Mouse (Mus musculus) myocyte (in vitro differentiated cells): ENCODE results near the gene Pcdh9.

Source experiments
- E2F4 ChIP-seq: IDR thresholded peaks from one replicate; pipeline ENCODE4 v1.6.1; 2011; ENCODE audit warnings: mild to moderate bottlenecking, control low read depth, moderate library complexity; ENCODE audit not compliant: insufficient read depth
- MAX ChIP-seq: IDR thresholded peaks from one replicate; pipeline ENCODE4 v1.6.1; 2011; ENCODE audit warnings: low read depth, mild to moderate bottlenecking, control low read depth
- MYOD1 ChIP-seq, 3 experiments: IDR thresholded peaks; one replicate each; pipeline ENCODE4 v1.6.1; 2011; ENCODE audit warnings: control low read depth in 2 of 3, low read depth in 2 of 3, mild to moderate bottlenecking in 2 of 3, moderate library complexity in 1 of 3; ENCODE audit not compliant: insufficient read length in 2 of 3, control insufficient read depth in 1 of 3
- MYOG ChIP-seq, 3 experiments: IDR thresholded peaks; one replicate each; pipeline ENCODE4 v1.6.1; 2011; ENCODE audit warnings: control low read depth in 2 of 3, low read depth in 2 of 3, mild to moderate bottlenecking in 2 of 3; ENCODE audit not compliant: insufficient read length in 2 of 3, control insufficient read depth in 1 of 3, insufficient read depth in 1 of 3
- POLR2A ChIP-seq: IDR thresholded peaks from one replicate; pipeline ENCODE4 v1.6.1; 2011; ENCODE audit warnings: low read depth, mild to moderate bottlenecking, control low read depth, moderate library complexity; ENCODE audit not compliant: insufficient read length
- POLR2AphosphoS2 ChIP-seq: IDR thresholded peaks from one replicate; pipeline ENCODE4 v1.6.1; 2011; ENCODE audit warnings: low read depth, control low read depth; ENCODE audit not compliant: insufficient read length
- REST ChIP-seq: IDR thresholded peaks from one replicate; pipeline ENCODE4 v1.6.1; 2011; ENCODE audit warnings: mild to moderate bottlenecking, control low read depth, moderate library complexity; ENCODE audit not compliant: insufficient read depth, insufficient read length
- SRF ChIP-seq: IDR thresholded peaks from one replicate; pipeline ENCODE4 v1.6.1; 2011; ENCODE audit warnings: low read depth; ENCODE audit not compliant: control insufficient read depth, insufficient read length
- TCF12 ChIP-seq: IDR thresholded peaks from one replicate; pipeline ENCODE4 v1.6.1; 2011; ENCODE audit warnings: mild to moderate bottlenecking, control low read depth; ENCODE audit not compliant: poor library complexity, insufficient read depth, severe bottlenecking
- TCF3 ChIP-seq: IDR thresholded peaks from one replicate; pipeline ENCODE4 v1.6.1; 2011; ENCODE audit warnings: low read depth, control low read depth; ENCODE audit not compliant: insufficient read length
- USF1 ChIP-seq: IDR thresholded peaks from one replicate; pipeline ENCODE4 v1.6.1; 2011; ENCODE audit warnings: low read depth, mild to moderate bottlenecking, control low read depth, moderate library complexity

DNA sequence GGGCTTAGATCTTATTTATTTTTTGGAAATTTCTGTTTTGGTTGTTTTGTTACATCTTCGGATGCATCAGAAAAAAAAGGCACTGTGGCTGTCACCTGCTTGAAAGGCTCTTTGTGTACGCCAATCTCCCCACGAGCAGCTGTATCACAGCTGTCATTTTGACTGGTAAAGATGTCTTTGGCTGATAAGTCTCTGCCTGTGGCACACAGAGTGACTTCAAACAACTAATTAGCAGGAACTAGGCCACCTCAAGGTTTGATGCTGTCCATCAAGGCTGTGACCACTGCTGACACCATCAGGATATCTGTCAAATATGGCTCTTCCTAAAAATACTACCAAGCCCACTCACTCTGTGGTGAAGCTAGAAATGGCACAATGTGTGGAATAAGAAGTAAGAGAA lies 336.7 kb downstream of the Pcdh9 start:
- TF ChIP-seq MAX (no peak), POLR2A (no peak), USF1 (no peak), MYOD1 (IDR thresholded peaks at IDR 0.05; ENCODE audit: control insufficient read depth in 1 of 3, insufficient read length in 2 of 3, low read depth in 2 of 3) (no peak), POLR2AphosphoS2 (no peak), REST (no peak), SRF (no peak), MYOG (IDR thresholded peaks at IDR 0.05; ENCODE audit: control insufficient read depth in 1 of 3, insufficient read depth in 1 of 3, insufficient read length in 2 of 3, low read depth in 2 of 3) (no peak), TCF3 (no peak), E2F4 (no peak), TCF12 (no peak)
